Mouse (Mus musculus): Measurements from ENCODE around the gene Tecpr2.
"Not testable (repeated sequence)": the region's sequence is repeated elsewhere in the genome, so short reads cannot be mapped to it uniquely, and the experiment has no call there.

The Tecpr2 gene

DNA sequence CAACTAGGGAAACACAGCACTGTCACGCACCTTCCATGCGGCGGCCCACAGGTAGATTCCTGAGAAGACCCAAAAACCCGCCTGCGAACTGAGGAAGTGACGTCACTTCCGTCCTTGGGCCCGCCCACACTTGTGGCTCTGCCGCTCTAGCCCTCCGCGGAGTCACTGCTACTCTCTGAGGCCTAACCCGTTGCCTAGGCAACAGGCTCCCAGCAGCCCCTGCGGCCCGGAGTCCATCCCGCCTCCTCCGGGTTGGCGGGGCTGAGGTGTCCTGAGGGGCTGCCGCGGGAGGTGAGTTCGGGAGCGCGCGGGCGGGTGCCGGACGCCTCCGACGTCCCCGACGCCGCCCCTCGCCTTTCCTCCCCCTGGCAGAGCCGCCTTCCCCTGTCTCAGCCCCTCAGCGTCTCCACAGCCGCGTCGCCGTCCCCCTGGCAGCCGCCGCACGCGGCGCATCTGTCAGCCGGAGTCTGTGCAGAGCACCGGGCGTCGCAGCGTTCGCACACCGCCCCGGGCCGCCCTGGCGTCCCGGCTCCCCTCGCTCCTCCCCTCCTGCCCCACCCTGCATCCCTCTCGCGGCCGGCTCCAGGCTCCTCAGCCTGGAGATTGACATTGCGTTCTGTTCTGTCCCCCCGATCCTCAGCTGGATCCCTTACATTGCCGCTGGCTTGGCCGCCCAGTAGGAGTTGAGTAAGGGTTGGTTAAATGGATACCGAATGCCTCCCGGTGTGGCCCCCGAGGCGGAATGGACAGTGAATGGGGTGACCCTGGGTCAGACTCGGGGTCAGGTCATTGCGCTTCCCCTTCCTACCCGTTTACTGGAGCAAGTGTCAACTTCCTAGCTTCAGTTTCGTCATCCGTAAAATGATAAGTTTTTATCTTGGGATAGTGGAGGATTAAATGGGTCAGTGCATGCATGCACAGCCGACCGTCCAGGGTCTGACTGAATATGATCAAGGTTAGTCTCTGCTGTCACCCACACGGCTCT is at the start of gene Tecpr2, which contains the start of gene Cinp:
Gene Tecpr2, plus strand, starts transcription at position 229 of the 985 bp plus-strand sequence.
Gene Cinp, minus strand, starts transcription at position 110 of the 985 bp plus-strand sequence.
- DNase-seq (ENCODE audit: low spot score) = peak; percentile 100

- DNase-seq (ENCODE audit: low spot score) = peak; percentile 98
Measured at GRCm38 (mm10) chr12:110840348-110841198, 48.5 kb upstream of the Tecpr2 start, which contains the start of gene Mok. Gene Mok (minus strand): TSS chr12:110840939.

DNA sequence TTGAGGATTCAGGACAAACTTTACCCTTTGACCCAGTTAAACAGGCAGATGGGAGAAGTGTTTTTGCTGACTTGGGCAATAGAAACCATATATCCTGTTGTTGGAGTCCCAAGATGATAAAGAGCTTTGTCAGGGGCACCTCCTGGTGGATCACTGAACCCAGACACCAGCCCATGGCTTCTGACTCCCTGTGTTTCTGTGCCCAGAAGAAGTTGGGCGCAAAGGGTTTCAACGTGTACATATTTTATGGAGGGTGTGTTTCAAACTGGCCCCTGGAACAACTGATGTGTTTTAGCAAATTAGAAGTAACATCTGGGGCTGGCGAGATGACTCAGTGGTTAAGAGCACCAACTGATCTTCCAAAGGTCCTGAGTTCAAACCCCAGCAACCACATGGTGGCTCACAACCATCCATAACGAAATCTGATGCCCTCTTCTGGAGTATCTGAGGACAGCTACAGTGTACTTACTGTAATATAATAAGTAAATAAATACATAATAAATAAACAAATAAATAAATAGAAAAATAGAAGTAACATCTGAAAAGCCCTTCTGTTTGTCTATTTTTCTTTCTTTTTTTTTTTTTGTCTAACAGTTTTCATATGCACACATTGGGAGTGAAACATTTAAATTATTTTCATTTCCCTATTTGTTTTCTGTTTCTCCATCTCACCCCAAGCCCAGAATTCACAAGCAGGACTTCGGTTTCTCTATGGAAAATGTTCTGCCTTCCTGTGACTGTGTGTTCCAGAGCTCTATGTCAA is 47.2 kb upstream of the Tecpr2 start:
- DNase-seq (ENCODE audit: low spot score) = no peak

DNA sequence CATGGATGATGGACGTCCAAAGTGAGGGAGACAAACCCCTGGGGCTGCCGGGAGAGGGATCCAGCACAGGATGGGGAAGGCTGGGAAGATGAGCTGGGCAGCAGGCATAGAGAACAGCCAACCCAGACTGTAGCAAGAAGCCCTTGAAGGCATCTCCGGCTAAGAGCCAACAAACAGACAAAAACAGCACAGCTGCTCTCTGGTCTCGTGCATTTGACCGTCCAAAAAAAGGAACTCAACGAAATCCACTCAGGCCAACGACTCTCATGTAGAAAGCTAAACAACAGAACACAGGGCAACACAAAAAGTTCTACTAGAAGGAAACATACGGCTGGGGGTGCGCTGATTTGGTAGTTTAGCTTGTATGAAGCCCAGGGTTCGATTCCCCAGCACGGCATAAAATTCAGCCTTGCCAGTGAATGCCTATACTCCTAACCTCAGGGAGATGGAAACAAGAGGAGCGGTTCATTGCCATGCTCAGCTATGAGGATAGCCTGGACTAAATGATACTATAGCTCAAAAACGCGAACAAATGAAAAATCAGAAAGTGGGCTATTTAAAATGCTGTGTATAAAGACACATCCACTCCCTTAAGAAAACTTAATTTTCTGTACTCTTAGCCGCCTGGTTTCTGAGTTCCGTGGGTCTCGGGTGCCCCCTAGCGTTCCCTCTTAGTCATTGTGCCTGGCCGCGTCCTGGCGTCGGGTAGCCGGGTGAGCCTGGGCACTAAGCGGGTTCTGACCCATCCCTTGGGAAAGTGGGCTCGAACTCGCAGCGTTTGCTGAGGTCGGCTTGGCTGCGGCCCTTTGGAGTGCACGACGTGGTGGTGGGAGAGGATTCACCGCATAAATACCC is 45.6 kb upstream of the Tecpr2 start:
- DNase-seq (ENCODE audit: low spot score) = peak; percentile 92

GRCm38 (mm10) chr12:110844227-110845130 is 44.6 kb upstream of the Tecpr2 start:
- no peak for DNase-seq (ENCODE audit: low spot score)

GRCm38 (mm10) chr12:110845131-110845880 is 43.8 kb upstream of the Tecpr2 start:
- peak; percentile 98 for DNase-seq (ENCODE audit: low spot score)

DNA sequence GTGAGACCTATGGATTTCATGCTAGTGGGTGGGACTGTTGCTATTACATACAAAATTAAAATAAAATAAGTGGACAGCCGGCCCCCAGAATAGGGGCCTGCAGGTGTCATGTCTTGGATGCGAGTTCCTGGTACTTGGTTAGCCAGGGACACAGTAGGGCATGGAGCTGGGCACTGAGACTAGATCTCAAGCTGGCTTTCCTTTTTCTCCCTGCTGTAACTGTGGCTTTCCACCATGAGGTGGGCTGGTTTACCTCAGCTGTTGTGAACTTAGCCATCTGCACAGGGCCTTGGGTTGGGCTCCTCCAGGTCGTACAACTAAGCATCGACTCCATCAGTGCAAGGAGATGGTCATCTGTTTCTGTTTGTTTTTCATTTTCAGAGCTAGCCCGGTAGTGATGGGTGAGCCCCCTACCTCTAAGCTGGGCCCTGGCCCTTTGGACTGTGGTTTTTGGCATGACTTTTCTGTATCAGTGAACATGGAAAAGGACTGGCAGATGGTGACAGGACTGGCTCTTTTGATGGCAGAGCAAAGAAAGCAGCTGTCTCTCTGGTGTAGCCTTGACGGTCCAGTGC is 42.8 kb upstream of the Tecpr2 start:
- no peak for DNase-seq (ENCODE audit: low spot score)

GRCm38 (mm10) chr12:110850010-110850928 is 38.8 kb upstream of the Tecpr2 start, which contains the start of gene Zfp839:
Gene Zfp839 (plus strand): TSS chr12:110850253.
- peak; percentile 89 for DNase-seq (ENCODE audit: low spot score)

- no peak for DNase-seq (ENCODE audit: low spot score)
Measured at GRCm38 (mm10) chr12:110850929-110851256, 38.2 kb upstream of the Tecpr2 start.

DNA sequence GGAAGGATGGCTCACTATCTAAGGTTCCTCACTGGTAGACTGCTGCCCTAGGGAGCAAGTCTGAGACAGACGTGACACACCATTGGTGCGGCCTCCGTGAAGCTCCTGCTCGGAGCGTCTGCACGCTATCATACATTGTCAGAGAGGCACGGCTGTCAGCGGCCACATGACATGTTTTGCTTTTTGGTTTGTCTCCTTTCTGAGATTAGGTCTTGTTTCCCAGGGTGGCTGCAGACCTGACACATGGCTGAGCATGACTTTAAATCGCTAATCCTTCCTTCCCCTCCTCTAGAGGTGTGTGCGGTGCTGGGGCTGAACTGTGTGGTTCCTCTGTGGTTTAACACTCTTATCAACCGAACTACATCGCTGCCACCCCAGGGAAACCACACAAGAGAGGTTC is 37.6 kb upstream of the Tecpr2 start:
- no peak for DNase-seq (ENCODE audit: low spot score)

DNA sequence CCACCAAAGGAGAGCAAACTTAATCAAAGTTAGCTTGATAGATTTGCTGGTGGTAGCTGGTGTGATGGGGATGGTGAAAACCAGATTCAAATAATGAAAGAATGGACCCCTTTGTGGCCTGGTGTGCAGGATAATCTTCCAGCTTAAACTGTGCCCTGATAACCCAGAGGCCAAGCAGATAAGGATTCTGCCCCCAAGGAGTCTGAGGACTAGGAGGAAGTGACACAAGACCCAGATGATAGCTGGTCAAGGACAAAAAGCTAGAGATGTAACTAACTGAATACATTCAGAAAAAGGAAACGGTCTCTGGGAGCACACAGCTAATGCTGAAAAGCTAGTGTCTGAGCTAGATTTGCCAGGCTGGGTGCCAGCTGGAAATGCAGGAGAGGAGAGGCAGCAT is 37.1 kb upstream of the Tecpr2 start:
- DNase-seq (ENCODE audit: low spot score) = no peak

GRCm38 (mm10) chr12:110854786-110855737 is 34.0 kb upstream of the Tecpr2 start:
- no peak for DNase-seq (ENCODE audit: low spot score)

- DNase-seq (ENCODE audit: low spot score) = no peak
Measured at GRCm38 (mm10) chr12:110857196-110857595, 31.9 kb upstream of the Tecpr2 start.

DNA sequence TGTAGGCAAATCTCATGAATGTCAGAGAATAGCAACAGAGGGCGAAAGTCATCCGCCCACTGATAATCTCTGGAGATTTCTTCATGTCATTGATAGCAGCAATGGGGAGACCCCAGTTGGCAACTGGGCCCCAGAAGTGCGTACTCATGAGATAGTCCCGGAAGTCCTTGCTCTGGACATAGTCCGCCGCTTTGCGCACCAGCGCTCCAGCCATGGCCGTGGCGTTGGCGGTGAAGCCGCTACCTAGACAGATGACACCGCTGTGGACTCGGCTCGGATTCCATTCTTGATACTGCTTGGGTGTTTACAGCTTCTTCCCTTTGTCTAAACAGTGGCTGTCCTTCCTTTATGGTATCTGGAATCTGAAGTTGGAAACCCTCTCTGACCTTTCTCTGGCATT is 30.4 kb upstream of the Tecpr2 start:
- DNase-seq (ENCODE audit: low spot score) = not testable (repeated sequence)

DNA sequence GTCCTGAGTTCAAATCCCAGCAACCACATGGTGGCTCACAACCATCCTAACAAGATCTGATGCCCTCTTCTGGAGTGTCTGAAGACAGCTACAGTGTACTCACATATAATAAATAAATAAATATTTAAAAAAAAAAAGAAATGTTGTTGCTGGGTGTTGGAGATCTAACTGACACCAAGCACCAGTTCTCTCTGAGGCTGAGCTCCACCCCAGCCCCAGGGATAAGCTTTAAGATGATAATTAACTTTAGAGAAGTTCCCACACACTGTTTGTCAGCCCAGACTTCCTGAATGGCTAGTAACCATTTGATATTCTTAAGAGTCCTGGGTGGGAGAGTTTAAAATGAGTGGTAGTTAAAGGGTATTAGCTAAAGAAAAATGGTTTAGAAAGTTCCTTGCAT is 28.8 kb upstream of the Tecpr2 start:
- no peak for DNase-seq (ENCODE audit: low spot score)

DNA sequence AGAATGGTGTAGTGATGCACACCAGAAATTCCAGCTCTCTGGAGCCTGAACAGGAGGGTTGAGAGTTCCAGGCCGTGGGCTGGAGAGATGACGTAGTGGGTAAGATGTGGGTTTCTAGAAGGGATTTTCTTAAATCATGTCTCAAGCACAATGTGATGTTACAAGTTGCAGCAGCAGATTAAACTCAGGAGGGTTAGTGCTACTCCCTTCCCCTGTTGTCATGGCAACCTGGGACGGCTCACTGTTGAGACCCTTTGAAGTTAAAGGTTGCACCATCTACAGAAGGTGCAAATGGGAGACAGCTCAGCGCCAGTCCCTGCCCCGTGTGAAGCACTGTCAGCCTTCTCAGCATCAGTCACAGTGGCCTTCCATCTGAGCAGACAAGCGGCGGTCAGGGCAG is 27.8 kb upstream of the Tecpr2 start:
- DNase-seq (ENCODE audit: low spot score) = peak; percentile 16

Data from embryo, embryonic 10.5 days (tissue).